Mouse (Mus musculus) midbrain, embryonic 16.5 days (tissue): ENCODE data around the gene Caskin1. TPM values are rescaled to one million over a fixed set of nuclear protein-coding genes. Genes with fewer than 3 reads are reported as not detected.

ENCODE experiments used
- polyA plus RNA-seq: library from polyadenylated mRNA; unstranded; fragments of >200 nt; fragmentation: Nextera tagmentation; extraction: Ambion mirVana; gene quantifications from 2 replicates; pipeline ENCODE4 v1.2.1, GENCODE M21; 2015

Gene Caskin1
- polyA plus RNA-seq, 1 experiment from 2014 or later = 45.7 TPM

Other genes starting within 250 kb of the Caskin1 start
- gene Ccnf, start 237.1 kb upstream of the Caskin1 start, polyA plus RNA-seq = 12.7 and 12.9 TPM in 2 replicates
- 0.55 and 0.83 TPM in 2 replicates for gene Abca17, start 137.5 kb upstream of the Caskin1 start, polyA plus RNA-seq
- gene Abca3, start 136.7 kb upstream of the Caskin1 start, polyA plus RNA-seq = 35.0 and 37.6 TPM in 2 replicates
- 357 and 365 TPM in 2 replicates for gene Rnps1, start 74.0 kb upstream of the Caskin1 start, polyA plus RNA-seq
- gene Eci1, start 62.0 kb upstream of the Caskin1 start, polyA plus RNA-seq = 34.2 and 34.4 TPM in 2 replicates
- 7.9 and 9.9 TPM in 2 replicates for gene Dnase1l2, start 45.5 kb upstream of the Caskin1 start, polyA plus RNA-seq
- gene E4f1, start 18.3 kb upstream of the Caskin1 start, polyA plus RNA-seq = 46.4 and 50.2 TPM in 2 replicates
- 64.2 and 70.2 TPM in 2 replicates for gene Pgp, start 18.2 kb upstream of the Caskin1 start, polyA plus RNA-seq
- 0.40 TPM in 1 of 2 replicates, not detected in the other for gene Bricd5, start 14.7 kb upstream of the Caskin1 start, polyA plus RNA-seq
- gene Mlst8, start 9.5 kb upstream of the Caskin1 start, polyA plus RNA-seq = 36.5 and 37.2 TPM in 2 replicates
- 103 and 104 TPM in 2 replicates for gene Traf7, start 39.3 kb downstream of the Caskin1 start, polyA plus RNA-seq
- 9.1 and 14.7 TPM in 2 replicates for gene Rab26, start 45.6 kb downstream of the Caskin1 start, polyA plus RNA-seq
- 20.1 and 22.4 TPM in 2 replicates for gene Pkd1, start 61.2 kb downstream of the Caskin1 start, polyA plus RNA-seq
- 72.4 and 85.0 TPM in 2 replicates for gene Tsc2, start 144.0 kb downstream of the Caskin1 start, polyA plus RNA-seq
- gene Nthl1, start 144.1 kb downstream of the Caskin1 start, polyA plus RNA-seq = 9.8 and 10.0 TPM in 2 replicates
- gene Slc9a3r2, start 161.7 kb downstream of the Caskin1 start, polyA plus RNA-seq = 43.3 and 43.7 TPM in 2 replicates
- 0.36 and 0.90 TPM in 2 replicates for gene Npw, start 169.9 kb downstream of the Caskin1 start, polyA plus RNA-seq
- gene Zfp598, start 181.1 kb downstream of the Caskin1 start, polyA plus RNA-seq = 19.7 and 20.3 TPM in 2 replicates
- 266 and 303 TPM in 2 replicates for gene Syngr3, start 201.4 kb downstream of the Caskin1 start, polyA plus RNA-seq
- 33.7 and 40.8 TPM in 2 replicates for gene Gfer, start 207.6 kb downstream of the Caskin1 start, polyA plus RNA-seq
- gene Noxo1, start 207.6 kb downstream of the Caskin1 start, polyA plus RNA-seq = 1.9 and 2.2 TPM in 2 replicates
- 61.8 and 69.2 TPM in 2 replicates for gene Tbl3, start 219.1 kb downstream of the Caskin1 start, polyA plus RNA-seq
- gene Rnf151, start 229.5 kb downstream of the Caskin1 start, polyA plus RNA-seq = 0.28 TPM in 1 of 2 replicates, not detected in the other
- gene Rps2, start 229.5 kb downstream of the Caskin1 start, polyA plus RNA-seq = 657 and 682 TPM in 2 replicates
- gene Ndufb10, start 235.9 kb downstream of the Caskin1 start, polyA plus RNA-seq = 264 and 289 TPM in 2 replicates
- not detected in 2 replicates for gene Rpl3l, start 239.2 kb downstream of the Caskin1 start, polyA plus RNA-seq
- gene Msrb1, start 248.0 kb downstream of the Caskin1 start, polyA plus RNA-seq = 14.9 and 17.5 TPM in 2 replicates